Mouse (Mus musculus) left cerebral cortex, postnatal 14 days (tissue): ENCODE measurements around the gene Gm21962. TPM values are rescaled to one million over a fixed set of nuclear protein-coding genes. Genes with fewer than 3 reads are reported as not detected.

Source experiments
- DNase-seq, 2 experiments: peaks; one replicate each; pipeline ENCODE4 v3.0.0; 2021 to 2022; ENCODE audit warnings: low spot score in 2 of 2, mixed read lengths in 1 of 2
- intact Hi-C: fragments of 180-260 bp; cut with DNase I; formaldehyde crosslinking; loops from one replicate; pipeline ENCODE4 v1.15.1; 2025
- microRNA-seq, 2 experiments: library from miRNA; unstranded; fragments of <30 nt; microRNA quantifications; one replicate each; pipeline ENCODE4 v1.2.0; 2022
- total RNA-seq, 2 experiments: library from RNA; stranded (reverse); gene quantifications; 2 replicates each; pipeline ENCODE4 v1.2.3; 2021

The Gm21962 gene
- total RNA-seq, 2 experiments from 2014 or later, result not detected

DNA sequence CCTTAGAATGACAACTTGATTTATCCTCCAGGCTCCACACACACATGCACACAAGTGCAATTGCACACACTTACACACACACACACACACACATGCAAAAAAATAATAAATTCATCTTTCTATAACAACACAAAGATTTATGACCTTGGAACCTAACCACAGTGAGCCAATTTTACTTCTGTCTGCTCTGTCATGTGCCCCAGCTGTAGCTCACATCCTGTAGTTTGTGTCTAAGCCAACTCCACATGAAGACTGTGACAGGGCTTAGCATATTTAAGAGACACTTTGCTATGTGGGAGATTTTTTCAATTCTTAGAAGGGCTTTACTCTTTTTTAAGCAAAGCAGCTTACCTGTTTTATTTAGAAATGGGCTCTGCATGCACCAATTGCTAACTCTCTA, 20.2 kb downstream of the Gm21962 start:
- intact Hi-C loops, result no loop called here
- no peak for DNase-seq

DNA sequence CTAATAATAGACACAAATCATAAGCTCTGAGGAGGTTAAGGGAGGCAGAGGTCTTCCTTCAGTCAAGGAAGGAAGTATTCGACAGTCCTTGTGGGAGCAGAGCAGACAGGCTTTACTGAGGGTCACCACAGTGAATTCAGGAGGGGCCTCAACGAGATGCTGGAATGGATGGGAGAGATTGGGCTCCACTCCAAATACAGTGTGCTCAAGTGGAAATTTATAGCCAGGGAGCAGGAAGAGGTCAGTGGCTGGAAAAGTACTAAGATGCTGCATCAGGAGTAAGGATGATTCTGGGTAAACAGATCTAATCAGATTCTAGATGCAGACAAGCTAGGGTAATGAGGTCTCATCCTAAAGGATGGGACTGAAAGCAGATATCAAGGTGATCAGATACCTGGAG, 44.6 kb downstream of the Gm21962 start:
- intact Hi-C loops, result no loop called here
- DNase-seq, result no peak

DNA sequence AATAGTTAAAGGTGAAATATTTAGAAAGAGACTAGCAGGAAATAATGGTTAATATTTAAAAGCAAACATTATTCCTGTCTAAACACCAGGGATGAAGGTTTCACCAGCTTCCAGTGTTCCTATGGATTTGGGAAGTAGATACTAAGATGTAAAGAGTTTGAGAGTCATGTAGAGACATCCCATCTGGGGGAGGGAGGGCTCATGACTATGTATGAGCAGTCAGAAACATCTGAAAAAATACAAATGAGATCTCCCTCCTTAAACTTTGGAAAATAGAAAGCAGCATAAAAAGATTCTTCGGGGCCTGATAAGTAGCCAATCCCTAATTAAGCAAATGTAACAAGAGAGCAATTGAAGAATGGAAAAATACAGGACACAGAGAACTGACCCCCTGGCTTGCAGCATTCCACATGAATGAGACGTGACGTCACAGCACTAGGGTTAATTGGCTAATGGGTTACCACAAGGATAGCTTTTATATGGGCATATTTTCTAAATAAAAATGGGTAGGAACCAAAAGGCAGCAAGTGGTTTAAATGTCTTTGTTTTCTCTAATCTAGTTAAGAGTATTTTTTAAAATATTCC, 45.3 kb downstream of the Gm21962 start:
- intact Hi-C loops, result no loop called here
- no peak for DNase-seq

Small RNA genes lying within 50 kb of the gene (microRNA-seq; reads per million reads assigned to microRNA genes)
- 0 reads per million in 2 experiments for gene Gm22468

Other genes starting within 250 kb of the Gm21962 start
- gene Ddit4l, start 49.9 kb upstream of the Gm21962 start, total RNA-seq, result 10 to 100 TPM; 11.6 to 14.4 TPM
- gene H2afz, start 193.0 kb downstream of the Gm21962 start, total RNA-seq, result 100 to 1,000 TPM; 169 to 177 TPM
- 10 to 100 TPM; 45.5 to 48.8 TPM for gene Dnajb14, start 196.2 kb downstream of the Gm21962 start, total RNA-seq
- gene Lamtor3, start 247.0 kb downstream of the Gm21962 start, total RNA-seq, result 10 to 100 TPM; 67.3 to 79.5 TPM